Mouse (Mus musculus): ENCODE results near the gene Ints14.

The Ints14 gene

GRCm38 (mm10) chr9:64960117-64960977, at the start of gene Ints14:
Ints14 (plus strand) TSS chr9:64960905.
- peak; percentile 89 for DNase-seq (ENCODE audit: low read depth, low spot score)

- DNase-seq (ENCODE audit: low read depth, low spot score): no peak
These were observed 47.3 kb upstream of the Ints14 start for GRCm38 (mm10) chr9:64913406-64913805.

GRCm38 (mm10) chr9:64913973-64914372, 46.7 kb upstream of the Ints14 start:
- no peak for DNase-seq (ENCODE audit: low read depth, low spot score)

GRCm38 (mm10) chr9:64914629-64915028, 46.1 kb upstream of the Ints14 start:
- DNase-seq (ENCODE audit: low read depth, low spot score): no peak

GRCm38 (mm10) chr9:64918560-64918959, 42.1 kb upstream of the Ints14 start:
- DNase-seq (ENCODE audit: low read depth, low spot score): no peak

GRCm38 (mm10) chr9:64925771-64926170, 34.9 kb upstream of the Ints14 start:
- DNase-seq (ENCODE audit: low read depth, low spot score): no peak

GRCm38 (mm10) chr9:64926201-64926991, 34.3 kb upstream of the Ints14 start:
- DNase-seq (ENCODE audit: low read depth, low spot score): no peak

GRCm38 (mm10) chr9:64930256-64930655, 30.4 kb upstream of the Ints14 start:
- DNase-seq (ENCODE audit: low read depth, low spot score): no peak

GRCm38 (mm10) chr9:64931751-64932610, 28.7 kb upstream of the Ints14 start:
- peak; percentile 12 for DNase-seq (ENCODE audit: low read depth, low spot score)

GRCm38 (mm10) chr9:64934015-64934754, 26.5 kb upstream of the Ints14 start:
- DNase-seq (ENCODE audit: low read depth, low spot score): peak; percentile 45

- peak; percentile 33 for DNase-seq (ENCODE audit: low read depth, low spot score)
These were observed 24.2 kb upstream of the Ints14 start for GRCm38 (mm10) chr9:64936508-64936907.

- DNase-seq (ENCODE audit: low read depth, low spot score): no peak
These were observed 23.2 kb upstream of the Ints14 start for GRCm38 (mm10) chr9:64937491-64937890.

GRCm38 (mm10) chr9:64938535-64938934, 22.2 kb upstream of the Ints14 start:
- DNase-seq (ENCODE audit: low read depth, low spot score): no peak

GRCm38 (mm10) chr9:64939281-64939680, 21.4 kb upstream of the Ints14 start:
- DNase-seq (ENCODE audit: low read depth, low spot score): no peak

GRCm38 (mm10) chr9:64939790-64940189, 20.9 kb upstream of the Ints14 start:
- no peak for DNase-seq (ENCODE audit: low read depth, low spot score)

GRCm38 (mm10) chr9:64940731-64941346, 19.9 kb upstream of the Ints14 start:
- no peak for DNase-seq (ENCODE audit: low read depth, low spot score)

- DNase-seq (ENCODE audit: low read depth, low spot score): no peak
These were observed 19.1 kb upstream of the Ints14 start for GRCm38 (mm10) chr9:64941650-64942049.

GRCm38 (mm10) chr9:64943997-64944396, 16.7 kb upstream of the Ints14 start:
- no peak for DNase-seq (ENCODE audit: low read depth, low spot score)

GRCm38 (mm10) chr9:64947483-64948095, 13.1 kb upstream of the Ints14 start:
- DNase-seq (ENCODE audit: low read depth, low spot score): no peak

GRCm38 (mm10) chr9:64951161-64951657, 9.5 kb upstream of the Ints14 start, which contains the start of gene Slc24a1:
Slc24a1 (minus strand) TSS chr9:64951607.
- no peak for DNase-seq (ENCODE audit: low read depth, low spot score)

Measured in skeletal muscle tissue, adult 2 months (tissue).